Mouse (Mus musculus): Measurements from ENCODE around the gene Kcnj8. TPM values are rescaled to one million over a fixed set of nuclear protein-coding genes. Genes with fewer than 3 reads are reported as not detected.
A peak's percentile ranks its signal among the peaks of the same experiment; 100 is the strongest.

Gene Kcnj8
- polyA plus RNA-seq, 1 experiment, result 5.1 TPM

- Histone ChIP-seq H3K27ac (ENCODE audit: insufficient read depth, low read length) (no peak overlapping the region), H3K4me3 (ENCODE audit: insufficient read depth, low read length) (no peak overlapping the region), H3K4me1 (ENCODE audit: control insufficient read depth, insufficient read depth, low read length) (peaks cover 1% of the 10 kb centered on the region)
- TF ChIP-seq POLR2A (IDR thresholded peaks at IDR 0.05; ENCODE audit: extremely low read depth, insufficient read depth, low read length) (no peak), CTCF (IDR thresholded peaks at IDR 0.05; ENCODE audit: extremely low read depth, insufficient read depth, low read length) (peak; percentile 46)
Measured at GRCm38 (mm10) chr6:142514912-142515311, 56.5 kb downstream of the Kcnj8 start.

Other genes with a start within 250 kb of the Kcnj8 start
- gene Slco1a5, start 248.6 kb downstream of the Kcnj8 start, polyA plus RNA-seq (2012; rRNA removed), result 0.04 and 0.21 TPM in 2 replicates
- gene Pyroxd1, start 226.0 kb downstream of the Kcnj8 start, polyA plus RNA-seq (2012; rRNA removed), result 12.0 and 13.0 TPM in 2 replicates
- 13.0 and 15.3 TPM in 2 replicates for gene Recql, start 184.5 kb downstream of the Kcnj8 start, polyA plus RNA-seq (2012; rRNA removed)
- gene Golt1b, start 184.4 kb downstream of the Kcnj8 start, polyA plus RNA-seq (2012; rRNA removed), result 25.3 and 25.5 TPM in 2 replicates
- 9.1 and 9.5 TPM in 2 replicates for gene Spx, start 158.2 kb downstream of the Kcnj8 start, polyA plus RNA-seq (2012; rRNA removed)
- gene Gys2, start 98.5 kb downstream of the Kcnj8 start, polyA plus RNA-seq (2012; rRNA removed), result 0.13 TPM in 1 of 2 replicates, not detected in the other
- gene Ldhb, start 63.7 kb downstream of the Kcnj8 start, polyA plus RNA-seq (2012; rRNA removed), result 1,109 and 1,198 TPM in 2 replicates
- 3.1 and 3.2 TPM in 2 replicates for gene Abcc9, start 130.7 kb upstream of the Kcnj8 start, polyA plus RNA-seq (2012; rRNA removed)
- 86.8 and 88.2 TPM in 2 replicates for gene Cmas, start 185.1 kb upstream of the Kcnj8 start, polyA plus RNA-seq (2012; rRNA removed)
- gene Sult6b2, start 232.9 kb upstream of the Kcnj8 start, polyA plus RNA-seq (2012; rRNA removed), result 0.13 TPM in 2 replicates

Data from cortical plate, adult 2 months (tissue).